Mouse (Mus musculus) retina, postnatal 1 day (tissue): ENCODE results near the gene Fbxw15.
A peak's percentile ranks its signal among the peaks of the same experiment; 100 is the strongest.
"Not testable (repeated sequence)": the region's sequence is repeated elsewhere in the genome, so short reads cannot be mapped to it uniquely, and the experiment has no call there.

Experiments
- DNase-seq: peaks from one replicate; pipeline ENCODE4 v3.0.0-alpha.2; 2012

The Fbxw15 gene

GRCm38 (mm10) chr9:109568162-109568561, at the start of gene Fbxw15:
Fbxw15 (minus strand) TSS chr9:109568262.
- not testable (repeated sequence) for DNase-seq

DNA sequence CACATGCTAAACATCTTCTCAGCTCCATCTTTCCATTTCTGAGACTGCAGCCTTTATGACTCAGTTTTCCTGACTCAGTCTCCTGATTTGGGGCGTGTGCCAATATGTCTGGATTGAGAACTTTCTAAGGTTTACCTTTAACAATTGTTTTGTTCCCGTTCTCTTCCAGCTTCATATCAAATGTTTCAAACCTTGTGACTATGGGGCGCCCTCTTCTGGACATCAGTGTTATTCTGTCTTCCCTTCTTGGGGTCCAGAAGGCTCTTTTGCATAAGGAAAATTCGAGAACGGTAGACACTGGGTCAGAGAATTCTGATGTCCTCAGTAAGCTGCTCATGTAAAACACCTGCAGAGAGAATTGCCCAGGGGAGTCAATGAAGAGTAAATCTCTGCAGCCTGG, 38.8 kb upstream of the Fbxw15 start:
- DNase-seq = peak; percentile 53

DNA sequence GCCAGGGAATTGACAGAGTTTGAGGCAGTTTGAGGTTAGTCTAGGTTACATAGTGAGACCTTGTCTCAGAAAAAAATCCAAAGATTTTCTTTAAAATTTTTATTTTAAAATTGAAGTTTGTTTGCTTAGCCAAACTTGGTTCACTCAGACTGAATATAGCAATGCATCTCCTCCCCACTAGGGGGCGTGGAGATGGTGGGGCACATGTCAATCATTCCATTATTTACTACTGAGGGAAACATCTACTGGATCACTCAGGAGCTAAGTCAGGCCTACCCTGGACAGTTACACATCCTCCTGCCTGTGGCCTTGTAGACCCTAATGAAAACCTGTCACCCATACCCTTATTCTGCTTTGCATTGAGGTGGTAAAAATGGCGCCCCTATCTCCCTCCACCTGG, 34.1 kb upstream of the Fbxw15 start:
- not testable (repeated sequence) for DNase-seq

DNA sequence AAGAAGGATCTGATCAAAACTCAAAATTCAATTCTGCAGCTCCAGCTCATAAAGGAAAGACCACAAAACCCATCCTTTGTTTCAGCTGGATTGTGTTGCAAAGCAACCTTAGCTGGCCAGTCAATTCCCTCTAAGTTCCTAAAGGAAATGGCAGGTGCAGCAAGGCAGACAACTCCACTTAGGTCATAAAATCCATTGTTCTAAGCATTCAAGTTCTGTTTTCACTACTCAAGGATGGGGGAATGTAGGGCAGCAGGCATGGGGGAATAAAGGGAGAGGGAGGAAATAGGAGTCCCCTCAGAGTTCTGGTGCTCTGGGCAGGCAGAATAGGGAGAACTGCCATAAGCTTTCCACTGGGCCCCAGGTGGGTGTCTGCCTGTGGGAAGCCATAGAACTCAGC, 29.2 kb upstream of the Fbxw15 start:
- no peak for DNase-seq

GRCm38 (mm10) chr9:109594866-109595265, 26.8 kb upstream of the Fbxw15 start:
- DNase-seq = no peak

DNA sequence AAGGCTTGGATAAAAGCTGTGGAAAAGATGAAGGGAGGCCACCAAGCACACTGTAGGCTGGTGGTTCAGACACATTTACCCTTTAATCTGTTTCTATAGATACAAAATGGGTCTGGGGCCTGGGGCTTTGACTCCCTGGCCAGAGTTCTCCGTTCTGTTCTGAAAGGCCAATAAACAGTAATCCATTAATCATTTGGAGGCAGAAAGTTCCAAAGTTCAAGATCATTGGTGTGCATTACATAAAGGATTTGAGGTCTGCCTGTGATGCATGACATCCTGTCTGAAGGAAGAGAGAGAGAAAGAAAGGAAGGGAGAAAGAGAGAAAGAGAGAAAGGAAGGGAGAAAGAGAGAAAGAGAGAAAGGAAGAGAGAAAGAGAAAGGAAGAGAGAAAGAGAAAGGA, 2.5 kb downstream of the Fbxw15 start:
- no peak for DNase-seq

DNA sequence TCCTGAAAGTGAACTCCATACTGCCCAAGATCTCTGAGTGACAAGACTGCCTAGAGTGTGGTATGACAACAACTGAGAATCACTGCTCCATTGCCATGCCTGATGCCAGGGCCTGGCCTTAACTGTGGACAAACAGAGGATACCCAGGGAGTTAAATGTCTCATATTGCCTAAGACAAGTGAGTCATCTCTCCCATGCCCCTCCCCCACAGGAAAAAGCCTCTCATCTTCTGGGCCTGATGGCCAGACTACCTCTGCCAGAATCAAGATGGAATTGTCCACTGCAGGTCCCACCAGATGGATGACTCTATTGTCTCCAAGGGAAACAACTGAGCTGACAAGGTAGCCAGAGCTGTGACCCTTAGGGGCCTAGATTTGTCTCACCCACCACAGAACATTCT, 6.0 kb downstream of the Fbxw15 start:
- DNase-seq = not testable (repeated sequence)

DNA sequence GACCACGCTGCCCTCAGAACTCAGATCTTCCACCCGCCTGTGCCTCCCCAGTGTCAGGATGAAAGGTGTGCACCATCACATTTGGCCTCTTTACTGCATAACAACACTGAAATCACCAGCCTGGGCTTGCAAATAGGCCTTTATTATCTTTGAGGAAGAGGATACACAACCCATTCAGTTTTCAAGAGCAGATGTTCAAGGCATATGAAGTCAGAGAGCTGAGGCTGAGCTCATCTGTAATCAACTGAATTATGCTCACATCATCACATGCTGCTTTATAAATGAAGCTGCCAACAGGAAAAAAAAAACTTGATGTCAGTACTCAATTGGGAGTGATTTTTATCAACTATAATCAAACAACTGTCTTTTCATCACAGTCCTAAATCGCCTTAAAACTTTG, 15.6 kb downstream of the Fbxw15 start:
- no peak for DNase-seq

DNA sequence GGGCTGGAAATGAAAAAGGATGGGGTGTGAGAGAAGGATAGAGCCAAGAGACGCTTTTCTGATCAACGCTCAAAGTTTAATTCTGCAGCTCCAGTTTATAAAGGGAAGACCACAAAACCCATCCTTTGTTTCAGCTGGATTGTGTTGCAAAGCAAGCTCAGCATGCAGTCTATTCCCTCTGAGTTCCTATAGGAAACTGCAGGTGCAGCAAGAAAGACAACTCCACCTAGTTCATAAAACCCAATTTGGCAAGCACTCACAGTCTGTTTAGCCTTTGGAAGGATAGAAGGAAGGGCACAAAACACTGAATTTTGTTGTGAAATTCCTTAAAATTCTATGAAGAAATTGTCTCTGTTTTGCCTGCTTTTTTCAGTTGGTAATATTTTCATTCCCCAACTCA, 18.4 kb downstream of the Fbxw15 start:
- not testable (repeated sequence) for DNase-seq

DNA sequence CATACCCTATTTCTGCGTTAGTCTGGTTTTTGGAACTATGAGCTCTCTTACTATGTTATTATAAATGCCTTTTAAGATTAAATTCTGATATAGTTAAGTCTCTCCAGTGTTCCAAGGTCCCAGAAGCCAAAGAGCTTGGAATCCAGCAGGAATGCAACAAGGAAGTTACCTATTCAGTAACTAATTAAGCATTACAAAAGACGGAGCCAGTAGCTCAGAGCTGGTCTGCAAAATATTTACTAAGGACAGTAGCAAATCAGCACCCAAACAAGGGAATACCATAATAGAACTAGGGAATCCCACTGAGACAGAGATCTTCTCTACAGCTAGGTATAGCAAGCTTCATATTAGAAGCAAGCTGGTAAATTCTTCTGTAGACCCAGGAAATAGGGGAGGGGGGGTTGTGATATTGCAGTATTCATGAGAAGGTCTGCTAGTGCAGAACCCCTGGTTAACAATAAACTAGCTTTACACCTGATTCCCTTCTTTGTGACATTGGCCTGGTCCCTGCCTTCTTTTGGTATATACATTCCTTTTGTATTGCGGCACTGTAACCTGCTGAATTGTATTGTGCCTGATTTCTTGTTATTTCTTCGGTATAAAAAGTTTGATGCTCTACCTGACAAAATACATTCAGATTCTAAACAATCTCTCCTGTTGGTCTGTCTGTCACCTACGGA, 44.5 kb downstream of the Fbxw15 start:
- no peak for DNase-seq
